Mouse (Mus musculus) layer of hippocampus, postnatal 10 days (tissue): ENCODE measurements around the gene D17H6S53E. TPM values are rescaled to one million over a fixed set of nuclear protein-coding genes. Genes with fewer than 3 reads are reported as not detected.

Experiments
- DNase-seq, 2 experiments: peaks; one replicate each; pipeline ENCODE4 v3.0.0; 2021; ENCODE audit warnings: low spot score in 2 of 2
- long read RNA-seq: library from polyadenylated mRNA; stranded (forward); transcript quantifications from one replicate; pipeline ENCODE4 v2.0.0, GENCODE M21; 2023
- total RNA-seq, 2 experiments: library from RNA; stranded (reverse); gene quantifications; 2 replicates each; pipeline ENCODE4 v1.2.3; 2021

The D17H6S53E gene
- total RNA-seq = 10 to 100 TPM; 21.4 to 25.9 TPM
- long read RNA-seq, partial matches to known transcripts = 0 of 1 reads
- long read RNA-seq, other reads (novel, unspliced or antisense) = 1 of 1 reads

- DNase-seq = peak; percentile 64 to 77
Observed at GRCm38 (mm10) chr17:35126206-35126611, at the start of gene D17H6S53E. TSS of gene D17H6S53E (plus strand) at chr17:35126373.

GRCm38 (mm10) chr17:35076507-35077176 lies 49.5 kb upstream of the D17H6S53E start, which contains the start of gene Ly6g6e:
TSS of gene Ly6g6e (plus strand) at chr17:35076902.
- DNase-seq = no peak

GRCm38 (mm10) chr17:35077285-35077684 lies 48.9 kb upstream of the D17H6S53E start:
- DNase-seq = no peak

DNA sequence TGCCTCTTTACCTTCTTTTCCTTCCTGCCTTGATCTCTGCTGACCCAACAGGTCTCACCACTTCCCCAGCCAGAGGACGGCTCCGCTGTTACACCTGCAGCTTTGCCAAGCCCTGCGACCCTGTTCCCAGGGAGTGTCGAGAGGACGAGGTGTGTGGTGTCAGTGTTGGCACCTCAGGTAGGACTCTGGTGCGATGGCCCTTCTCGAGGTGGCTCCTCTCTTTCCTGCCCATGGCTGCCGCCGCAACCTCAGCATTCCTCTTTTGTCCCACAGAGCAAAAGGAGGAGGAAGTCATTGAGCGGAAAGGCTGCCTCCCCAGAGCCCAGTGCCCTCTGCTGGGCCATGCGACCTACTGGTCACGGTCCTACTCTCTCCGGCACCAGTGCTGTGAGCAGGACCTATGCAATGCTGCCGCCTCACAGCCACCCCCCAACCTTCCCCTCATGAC lies 48.4 kb upstream of the D17H6S53E start, which contains the start of gene Ly6g6d:
TSS of gene Ly6g6d (minus strand) at position 280 of the 448 bp plus-strand sequence.
- peak in 1 of 2 experiments; percentile 43 for DNase-seq

GRCm38 (mm10) chr17:35079778-35080177 lies 46.4 kb upstream of the D17H6S53E start:
- DNase-seq = no peak

- DNase-seq = no peak
Observed at GRCm38 (mm10) chr17:35080248-35080647, 45.9 kb upstream of the D17H6S53E start.

- DNase-seq = no peak
Observed at GRCm38 (mm10) chr17:35080710-35081109, 45.5 kb upstream of the D17H6S53E start.

GRCm38 (mm10) chr17:35082841-35083576 lies 43.2 kb upstream of the D17H6S53E start:
- no peak for DNase-seq

- DNase-seq = no peak
Observed at GRCm38 (mm10) chr17:35083929-35084497, 42.2 kb upstream of the D17H6S53E start.

DNA sequence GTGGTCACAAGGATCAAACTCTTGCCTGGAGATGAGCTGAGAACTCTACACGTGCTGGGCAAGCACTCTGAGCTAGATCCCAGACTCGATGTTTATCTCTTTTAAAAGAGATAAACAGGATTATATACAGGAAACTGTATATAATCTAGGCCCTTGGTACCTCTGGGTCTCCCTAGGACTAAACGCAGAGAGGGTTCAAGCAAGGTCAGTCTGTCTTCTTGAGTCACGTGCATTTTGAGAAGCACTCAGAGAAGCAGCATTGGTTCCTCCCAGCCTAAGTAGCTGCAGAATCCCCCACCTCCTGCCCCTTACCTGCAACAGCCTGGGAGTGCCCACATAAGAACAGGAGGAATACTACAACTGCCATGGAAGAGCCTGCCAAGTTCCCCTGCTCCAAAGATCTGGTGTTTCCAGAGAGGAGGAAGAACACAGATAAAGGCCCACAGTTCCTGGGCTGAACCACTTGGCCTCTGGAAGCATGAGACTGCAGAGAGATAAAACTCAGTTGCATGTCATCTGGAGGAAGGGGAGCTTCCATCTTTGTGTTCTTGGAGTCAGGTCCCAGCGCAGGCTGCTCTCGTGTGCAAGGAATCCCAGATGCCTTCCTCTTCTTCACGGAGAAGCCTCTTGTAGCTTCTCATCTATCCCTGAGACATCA lies 40.8 kb upstream of the D17H6S53E start, which contains the start of gene Ly6g6f:
TSS of gene Ly6g6f (minus strand) at position 403 of the 658 bp plus-strand sequence.
- no peak for DNase-seq

DNA sequence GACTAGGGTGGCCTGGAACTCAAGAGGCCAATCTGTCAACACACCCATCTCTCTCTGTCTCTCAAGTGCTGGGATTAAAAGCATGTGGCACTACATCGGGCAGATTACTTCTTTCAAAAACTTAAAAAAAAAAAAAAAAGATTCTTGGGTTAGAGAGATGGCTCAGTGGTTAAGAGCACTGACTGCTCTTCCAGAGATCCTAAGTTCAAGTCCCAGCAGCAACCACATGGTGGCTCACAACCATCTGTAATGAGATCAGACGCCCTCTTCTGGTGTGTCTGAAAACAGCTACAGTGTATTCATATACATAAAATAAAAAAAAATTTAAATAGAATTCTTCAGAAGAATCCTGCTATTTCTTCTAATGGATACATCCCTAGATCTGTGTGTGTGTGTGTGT lies 38.0 kb upstream of the D17H6S53E start:
- no peak for DNase-seq

GRCm38 (mm10) chr17:35088825-35089644 lies 37.1 kb upstream of the D17H6S53E start, which contains the start of gene Abhd16a:
TSS of gene Abhd16a (plus strand) at chr17:35089263.
- peak; percentile 94 to 95 for DNase-seq

- DNase-seq = no peak
Observed at GRCm38 (mm10) chr17:35090166-35090932, 35.8 kb upstream of the D17H6S53E start.

DNA sequence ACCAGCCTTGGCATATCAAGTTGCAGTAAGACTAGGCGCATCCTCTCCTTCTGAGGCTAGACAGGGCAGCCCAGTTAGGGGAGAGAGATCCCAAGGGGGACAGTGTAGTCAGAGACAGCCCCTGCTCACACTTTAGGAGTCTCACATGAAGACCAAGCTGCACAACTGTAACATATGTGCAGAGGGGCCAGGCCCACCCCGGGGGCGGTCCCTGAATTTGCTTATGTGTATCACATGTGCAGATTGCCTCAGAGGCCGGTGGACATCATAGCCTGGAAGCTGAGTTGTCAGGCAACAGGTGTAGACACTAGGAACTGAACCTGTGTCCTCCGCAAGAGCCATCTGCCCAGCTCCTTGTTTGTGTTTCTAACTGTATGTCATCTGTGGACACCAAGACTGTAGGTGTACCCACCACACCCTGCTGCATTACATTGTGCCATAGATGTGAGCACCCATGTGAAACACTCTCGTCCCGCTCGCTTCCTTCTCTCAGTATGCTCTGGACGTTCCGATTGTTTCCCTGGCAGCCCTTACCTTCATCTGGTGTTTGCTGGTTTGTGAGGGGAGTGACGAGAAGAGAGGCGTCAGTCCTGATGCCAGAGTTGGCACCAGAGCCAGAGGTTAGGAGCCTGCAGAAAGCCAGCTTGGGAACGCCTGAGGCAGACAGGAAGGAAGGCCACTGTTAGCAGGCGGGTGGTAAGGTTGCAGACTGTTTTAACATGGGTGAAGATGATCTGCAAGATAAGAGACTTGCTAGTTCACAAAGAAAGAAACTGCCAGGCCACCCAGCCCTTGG lies 33.6 kb upstream of the D17H6S53E start:
- DNase-seq = no peak

DNA sequence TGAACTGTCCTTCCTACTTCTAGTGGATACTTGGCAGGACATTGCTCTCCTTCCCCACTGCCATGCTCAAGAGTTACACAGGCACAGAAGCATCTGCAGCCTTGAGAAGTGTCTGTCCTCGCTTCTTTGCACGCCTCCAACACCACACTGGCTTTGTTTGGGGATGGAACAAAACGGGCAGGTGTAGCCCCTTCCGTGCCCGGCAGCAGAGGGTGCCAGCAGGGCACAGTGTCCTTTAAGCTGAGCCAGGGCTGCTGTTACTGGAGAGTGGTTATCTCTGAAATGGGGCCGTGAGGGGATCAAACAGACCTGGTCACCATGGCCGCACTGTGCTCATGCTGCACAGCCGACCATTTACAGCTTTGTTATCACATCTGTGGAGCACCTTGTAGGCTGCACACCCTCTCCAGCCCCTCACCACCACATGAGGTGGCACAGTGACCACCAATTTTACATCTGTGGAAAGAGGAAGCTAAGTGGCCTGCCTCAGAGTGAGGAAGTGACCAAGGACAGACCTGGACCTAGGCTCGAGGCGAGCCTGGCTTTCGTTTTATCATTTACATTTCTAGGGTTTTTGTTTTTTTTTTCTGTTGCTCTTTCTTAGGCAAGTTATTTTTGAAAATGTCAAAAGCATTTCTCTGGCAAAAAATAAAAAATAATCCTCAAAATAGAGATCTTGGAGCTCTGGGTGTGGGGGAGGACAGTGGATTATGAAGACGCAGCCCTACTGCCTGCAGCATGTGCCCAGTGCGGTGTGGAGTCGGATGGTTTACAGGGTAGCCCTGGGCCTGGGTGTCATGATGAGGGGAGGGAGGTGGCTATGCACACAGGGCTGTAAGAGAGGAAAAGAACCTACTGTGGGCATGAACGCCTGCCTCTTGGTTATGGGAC lies 31.5 kb upstream of the D17H6S53E start:
- DNase-seq = no peak

GRCm38 (mm10) chr17:35096597-35096996 lies 29.6 kb upstream of the D17H6S53E start:
- no peak for DNase-seq

GRCm38 (mm10) chr17:35097164-35097655 lies 29.0 kb upstream of the D17H6S53E start:
- peak in 1 of 2 experiments; percentile 51 for DNase-seq
